Mouse (Mus musculus) lung, postnatal 10 days (tissue): ENCODE measurements around the gene Prelid3b.
A peak's percentile ranks its signal among the peaks of the same experiment; 100 is the strongest.

Experiments used
- DNase-seq: peaks from one replicate; pipeline ENCODE4 v3.0.0; 2021

Prelid3b gene

DNA sequence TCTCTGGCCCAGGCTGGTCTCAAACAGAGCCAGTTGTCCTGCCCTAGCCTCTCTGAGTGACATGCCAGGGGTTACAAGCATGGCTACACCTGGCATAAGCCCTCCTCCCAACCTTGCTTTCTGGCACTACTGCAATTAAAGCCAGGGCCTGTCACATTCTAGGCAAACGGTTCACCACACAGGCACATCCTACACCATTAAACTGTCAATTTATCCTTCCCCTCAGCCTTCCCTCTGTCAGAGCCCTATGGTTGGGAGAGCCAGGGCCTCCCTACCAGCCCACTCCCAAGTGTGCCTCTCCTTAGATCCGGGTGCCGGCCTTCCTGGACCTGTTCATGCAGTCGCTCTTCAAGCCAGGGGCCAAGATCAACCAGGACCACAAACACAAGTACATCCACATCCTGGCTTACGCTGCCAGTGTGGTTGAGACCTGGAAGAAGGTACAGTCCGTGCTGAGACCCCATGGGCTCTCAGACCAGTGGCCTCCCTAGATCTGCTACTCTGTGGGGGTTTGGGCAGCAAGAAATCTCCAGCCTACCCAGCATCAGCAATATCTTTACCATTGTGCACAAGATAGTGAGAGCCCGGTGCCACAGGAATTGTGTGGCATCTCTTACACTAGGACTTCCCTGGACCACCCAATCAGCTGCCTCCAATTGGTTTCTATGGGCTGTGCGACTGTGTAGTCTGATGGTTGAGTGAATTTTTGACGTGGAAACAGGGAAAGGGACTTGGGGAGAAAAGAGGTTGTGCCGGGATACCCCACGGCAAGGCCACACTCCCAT, 48.4 kb downstream of the Prelid3b start:
- no peak for DNase-seq

DNA sequence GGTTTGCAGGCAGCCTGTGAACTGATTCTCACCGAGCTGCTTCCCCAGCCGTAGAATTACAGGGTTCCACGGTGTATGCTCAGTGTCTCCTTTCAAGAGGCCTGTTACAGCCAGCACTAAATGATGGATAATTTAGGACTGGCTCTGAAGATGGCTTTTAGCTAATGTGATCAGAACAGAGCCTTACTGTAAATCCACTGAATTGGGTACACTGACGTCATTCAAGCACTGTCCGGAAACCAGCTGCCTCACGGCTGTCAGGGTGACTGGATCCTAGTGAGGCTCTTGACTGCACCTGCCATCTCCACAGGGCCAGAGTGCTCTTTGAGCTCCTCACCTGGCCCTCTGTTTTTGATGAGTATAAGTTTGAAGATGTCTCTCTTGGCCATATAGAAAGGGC, 51.8 kb downstream of the Prelid3b start:
- no peak for DNase-seq

DNA sequence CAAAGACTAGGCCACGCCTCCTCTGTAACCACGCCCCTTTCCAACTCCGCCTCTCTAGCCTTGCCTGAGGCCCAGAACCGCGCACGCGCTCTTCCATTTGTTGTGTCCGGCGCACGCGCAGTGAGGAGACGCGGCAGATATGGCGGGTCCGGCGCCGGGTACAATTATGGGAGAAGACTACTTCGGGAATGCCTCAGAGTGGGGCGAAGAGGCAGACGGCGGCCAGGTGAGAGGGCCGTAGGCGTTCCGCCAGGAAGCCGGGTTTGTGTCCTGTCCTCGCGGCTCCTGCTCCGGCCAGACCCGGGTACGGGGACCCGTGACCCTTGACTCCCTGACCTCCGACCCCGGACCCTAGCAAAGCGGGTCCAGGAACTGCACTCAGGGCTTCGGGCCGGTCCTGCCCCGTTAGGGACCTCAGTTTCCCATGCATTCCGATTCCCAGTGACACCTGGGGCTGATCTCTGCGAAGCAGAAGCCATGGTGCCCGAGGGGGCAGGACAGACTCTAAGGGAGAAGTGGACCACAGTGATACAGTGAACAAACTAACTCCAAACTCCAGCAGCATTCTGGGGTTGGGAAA, 57.1 kb downstream of the Prelid3b start, which contains the start of gene Nelfcd:
Nelfcd (plus strand) TSS at position 74 of the 580 bp plus-strand sequence.
- DNase-seq, result peak; percentile 96
